Mouse (Mus musculus): ENCODE measurements at regions not wholly inside any gene's neighbourhood (a gene's known extent, or its start where the extent isn't known, plus 50 kb on each side); places are given as distances from the start of the nearest gene placed in this dataset.

DNA sequence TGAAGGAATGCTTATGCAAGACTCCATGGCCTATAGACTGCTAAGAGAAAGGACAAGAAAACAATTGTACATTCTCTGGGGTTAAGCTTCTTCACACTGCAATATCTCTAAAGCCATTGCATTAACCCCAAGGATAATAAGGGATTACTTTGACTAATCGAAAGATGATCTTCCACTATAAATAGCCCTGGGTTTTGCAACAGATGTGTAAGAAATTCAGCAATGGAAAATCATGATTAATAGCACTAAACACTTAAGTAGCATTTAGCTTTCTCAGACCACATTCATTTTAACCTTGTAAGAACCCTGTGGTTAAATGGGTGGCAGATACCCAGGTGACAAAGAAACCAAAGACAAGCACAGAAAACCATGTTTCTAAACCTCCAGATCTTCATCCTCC lies 71.1 kb upstream of the Far2 start:
- no peak overlapping the region for H3K27ac ChIP-seq
- 86% methylated on average over 1 of the region's 1 CpGs for WGBS
- no peaks in the 10 kb centered on the region for H3K36me3 ChIP-seq
- no peak overlapping the region for H3K9ac ChIP-seq
- H3K4me2 ChIP-seq: no peak overlapping the region
- H3K9me3 ChIP-seq: no peaks in the 10 kb centered on the region
- no peaks in the 10 kb centered on the region for H3K4me1 ChIP-seq
- H3K4me3 ChIP-seq: no peak overlapping the region
- H3K27me3 ChIP-seq: no peaks in the 10 kb centered on the region
- ATAC-seq (ENCODE audit: insufficient number of reproducible peaks, insufficient read depth, low FRiP score, low TSS enrichment, low read depth): no peak

DNA sequence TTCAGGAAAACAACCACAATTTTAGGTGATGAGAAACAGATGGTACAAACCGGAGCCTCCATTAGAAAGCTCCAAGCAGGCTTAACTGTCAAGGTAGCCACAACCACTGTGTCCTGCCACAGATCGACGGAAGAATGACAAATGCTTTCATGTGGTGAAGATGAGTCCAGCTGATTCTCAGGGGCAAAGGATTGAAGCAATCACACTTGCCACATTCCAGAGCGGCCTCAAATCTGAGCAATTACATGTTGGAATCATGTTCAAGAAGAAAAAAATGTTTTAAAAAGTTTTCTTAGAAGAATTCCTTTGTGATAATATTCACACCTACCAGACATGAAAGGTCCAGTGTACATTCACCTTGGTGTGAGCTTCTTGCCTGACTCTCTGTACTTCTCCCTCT lies 57.7 kb upstream of the Far2 start:
- H3K9me3 ChIP-seq: 0 out of 2 replicates have a peak, but pooled peaks cover 5% of the 10 kb centered on the region
- H3K4me3 ChIP-seq: no peak overlapping the region
- no peaks in the 10 kb centered on the region for H3K27me3 ChIP-seq
- H3K27ac ChIP-seq: no peak overlapping the region
- no peak overlapping the region for H3K4me2 ChIP-seq
- 31% methylated on average over 4 of the region's 4 CpGs for WGBS
- no peaks in the 10 kb centered on the region for H3K36me3 ChIP-seq
- H3K9ac ChIP-seq: no peak overlapping the region
- no peak for ATAC-seq (ENCODE audit: insufficient number of reproducible peaks, insufficient read depth, low FRiP score, low TSS enrichment, low read depth)
- no peaks in the 10 kb centered on the region for H3K4me1 ChIP-seq
